Mouse (Mus musculus): ENCODE data around the gene Kirrel3. TPM values are rescaled to one million over a fixed set of nuclear protein-coding genes. Genes with fewer than 3 reads are reported as not detected.

Gene Kirrel3
- polyA plus RNA-seq, 1 experiment: 0.80 TPM

GRCm38 (mm10) chr9:34806854-34807253, 321.2 kb downstream of the Kirrel3 start:
- H3K4me1 ChIP-seq (ENCODE audit: control insufficient read depth, insufficient read depth, low read length): no peaks in the 10 kb centered on the region
- no peak overlapping the region for H3K4me3 ChIP-seq (replicated peaks; ENCODE audit: extremely low read depth, low read depth, low read length)
- TF ChIP-seq POLR2A (IDR thresholded peaks at IDR 0.05; ENCODE audit: borderline replicate concordance, extremely low read depth, low read depth, low read length) (no peak), CTCF (IDR thresholded peaks at IDR 0.05; ENCODE audit: insufficient read depth, low read length) (no peak)
- no peak for DNase-seq
- WGBS: 79% methylated on average over 3 of the region's 3 CpGs

DNA sequence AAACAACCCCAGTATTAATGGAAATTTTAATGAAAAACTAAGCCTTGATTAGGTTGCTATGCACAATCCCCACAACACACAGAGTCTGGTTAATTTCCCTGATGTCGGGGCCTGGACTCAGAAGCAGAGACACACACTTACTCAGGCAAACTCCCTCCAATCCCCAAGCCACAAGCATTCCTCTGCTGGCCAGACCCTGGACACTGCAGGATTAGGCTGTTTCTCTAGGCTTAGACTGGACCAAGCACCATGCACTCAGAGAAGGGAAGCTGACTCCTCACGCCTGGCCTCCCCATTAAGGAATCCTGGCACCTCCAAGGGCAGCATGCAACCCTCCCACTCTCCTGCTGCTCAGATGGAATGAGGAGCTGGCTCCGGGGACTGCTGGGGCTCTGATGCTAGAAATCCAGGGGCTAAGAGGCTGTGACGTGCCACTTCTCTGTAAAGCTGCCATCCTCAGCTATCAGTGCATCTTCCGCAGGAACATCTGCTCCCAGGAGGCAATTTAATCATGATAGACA, 324.4 kb downstream of the Kirrel3 start:
- no peaks in the 10 kb centered on the region for H3K4me1 ChIP-seq (ENCODE audit: control insufficient read depth, insufficient read depth, low read length)
- 69% methylated on average over 5 of the region's 5 CpGs for WGBS
- no peak overlapping the region for H3K4me3 ChIP-seq (replicated peaks; ENCODE audit: extremely low read depth, low read depth, low read length)
- no peak for TF ChIP-seq POLR2A (IDR thresholded peaks at IDR 0.05; ENCODE audit: borderline replicate concordance, extremely low read depth, low read depth, low read length)
- TF ChIP-seq CTCF (IDR thresholded peaks at IDR 0.05; ENCODE audit: insufficient read depth, low read length): no peak
- DNase-seq: no peak

DNA sequence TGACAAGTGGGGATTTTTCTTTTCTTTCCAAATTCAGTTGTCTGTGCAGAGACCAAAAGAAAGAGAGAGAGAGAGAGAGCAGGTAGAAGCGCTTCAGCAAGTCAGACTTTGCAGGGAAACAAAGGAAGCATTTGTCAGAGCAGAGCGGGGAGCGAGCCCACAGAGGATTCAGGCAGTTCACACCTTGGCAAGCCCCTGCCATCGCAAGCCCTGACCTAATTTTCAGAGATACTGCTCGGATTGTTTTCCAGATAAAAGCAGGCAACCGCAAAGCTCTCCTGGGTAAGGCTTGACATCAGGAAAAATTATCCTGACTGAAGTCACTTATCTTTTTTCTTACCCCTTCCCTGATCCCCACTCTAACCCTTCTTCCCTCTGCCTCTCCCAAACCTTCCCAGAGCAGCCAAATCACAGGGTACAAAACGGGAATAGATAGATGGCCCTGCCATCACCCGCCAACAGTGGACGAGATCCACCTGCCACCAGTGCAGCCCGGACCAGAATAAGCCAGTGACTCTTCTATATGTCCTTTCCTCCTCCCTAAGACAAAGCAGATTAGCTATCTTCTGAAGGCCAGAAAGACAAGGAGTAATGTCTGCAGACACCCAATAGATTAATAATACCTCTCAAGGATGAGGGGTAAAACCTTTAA, 332.8 kb downstream of the Kirrel3 start:
- 20% methylated on average over 10 of the region's 10 CpGs for WGBS
- no peak for DNase-seq

GRCm38 (mm10) chr9:34824358-34825088, 338.8 kb downstream of the Kirrel3 start:
- no peaks in the 10 kb centered on the region for H3K4me1 ChIP-seq (ENCODE audit: control insufficient read depth, insufficient read depth, low read length)
- no peak for DNase-seq
- whole genome bisulfite sequencing: 72% methylated on average over 18 of the region's 18 CpGs
- H3K4me3 ChIP-seq (replicated peaks; ENCODE audit: extremely low read depth, low read depth, low read length): no peak overlapping the region
- no peak for TF ChIP-seq CTCF (IDR thresholded peaks at IDR 0.05; ENCODE audit: insufficient read depth, low read length)
- TF ChIP-seq POLR2A (IDR thresholded peaks at IDR 0.05; ENCODE audit: borderline replicate concordance, extremely low read depth, low read depth, low read length): no peak

More for the DNA sequence above, 332.8 kb downstream of the Kirrel3 start:
- TF ChIP-seq CTCF (IDR thresholded peaks at IDR 0.05; ENCODE audit: insufficient read depth, low read length) (no peak), POLR2A (IDR thresholded peaks at IDR 0.05; ENCODE audit: borderline replicate concordance, extremely low read depth, low read depth, low read length) (no peak)
- no peaks in the 10 kb centered on the region for H3K4me1 ChIP-seq (ENCODE audit: control insufficient read depth, insufficient read depth, low read length)
- no peak overlapping the region for H3K4me3 ChIP-seq (replicated peaks; ENCODE audit: extremely low read depth, low read depth, low read length)

DNA sequence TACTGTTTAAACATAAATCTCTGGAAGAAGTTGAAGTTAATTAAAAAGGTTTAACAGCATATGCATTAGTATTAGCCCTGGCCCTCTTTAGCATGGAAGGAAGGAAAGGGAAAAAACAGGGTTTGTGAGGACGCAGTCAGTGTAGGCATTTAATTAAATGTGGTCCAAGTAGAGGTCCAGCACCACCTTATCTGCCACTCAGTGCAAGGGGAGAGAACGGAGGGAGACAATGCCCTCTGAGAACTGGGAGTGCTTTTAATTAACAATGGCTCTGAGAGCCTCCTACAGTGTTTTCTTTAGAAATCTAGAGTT, 339.4 kb downstream of the Kirrel3 start:
- 46% methylated on average over 2 of the region's 2 CpGs for WGBS
- DNase-seq: no peak
- Histone ChIP-seq H3K4me3 (replicated peaks; ENCODE audit: extremely low read depth, low read depth, low read length) (no peak overlapping the region), H3K4me1 (ENCODE audit: control insufficient read depth, insufficient read depth, low read length) (no peaks in the 10 kb centered on the region)
- TF ChIP-seq POLR2A (IDR thresholded peaks at IDR 0.05; ENCODE audit: borderline replicate concordance, extremely low read depth, low read depth, low read length) (no peak), CTCF (IDR thresholded peaks at IDR 0.05; ENCODE audit: insufficient read depth, low read length) (no peak)

GRCm38 (mm10) chr9:34825402-34826008, 339.8 kb downstream of the Kirrel3 start:
- TF ChIP-seq CTCF (IDR thresholded peaks at IDR 0.05; ENCODE audit: insufficient read depth, low read length) (no peak), POLR2A (IDR thresholded peaks at IDR 0.05; ENCODE audit: borderline replicate concordance, extremely low read depth, low read depth, low read length) (no peak)
- DNase-seq: no peak
- no peak overlapping the region for H3K4me3 ChIP-seq (replicated peaks; ENCODE audit: extremely low read depth, low read depth, low read length)
- no peaks in the 10 kb centered on the region for H3K4me1 ChIP-seq (ENCODE audit: control insufficient read depth, insufficient read depth, low read length)
- 76% methylated on average over 11 of the region's 11 CpGs for WGBS

DNA sequence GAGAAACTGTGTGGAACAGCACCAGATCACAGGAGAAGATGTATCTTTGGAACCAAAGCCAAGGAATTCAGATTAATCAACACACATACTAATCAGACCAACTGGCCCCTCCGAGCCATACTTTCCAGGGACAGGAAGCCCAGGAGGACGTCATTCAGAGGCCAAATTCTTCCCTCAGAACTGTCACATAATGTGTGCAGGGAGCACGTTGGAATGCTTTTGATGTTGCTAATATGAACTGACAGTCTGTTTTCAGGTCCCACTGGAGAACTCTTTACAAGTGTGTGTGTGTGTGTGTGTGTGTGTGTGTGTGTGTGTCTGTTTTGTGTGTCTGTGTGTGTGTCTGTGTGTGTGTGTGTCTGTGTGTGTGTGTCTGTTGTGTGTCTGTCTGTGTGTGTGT, 345.0 kb downstream of the Kirrel3 start:
- WGBS: 28% methylated on average over 3 of the region's 3 CpGs
- no peak for DNase-seq
- H3K4me1 ChIP-seq (ENCODE audit: control insufficient read depth, insufficient read depth, low read length): no peaks in the 10 kb centered on the region
- no peak overlapping the region for H3K4me3 ChIP-seq (replicated peaks; ENCODE audit: extremely low read depth, low read depth, low read length)
- no peak for TF ChIP-seq POLR2A (IDR thresholded peaks at IDR 0.05; ENCODE audit: borderline replicate concordance, extremely low read depth, low read depth, low read length)
- no peak for TF ChIP-seq CTCF (IDR thresholded peaks at IDR 0.05; ENCODE audit: insufficient read depth, low read length)

- TF ChIP-seq POLR2A (IDR thresholded peaks at IDR 0.05; ENCODE audit: borderline replicate concordance, extremely low read depth, low read depth, low read length) (no peak), CTCF (IDR thresholded peaks at IDR 0.05; ENCODE audit: insufficient read depth, low read length) (no peak)
- H3K4me1 ChIP-seq (ENCODE audit: control insufficient read depth, insufficient read depth, low read length): no peaks in the 10 kb centered on the region
- DNase-seq: no peak
- 63% methylated on average over 2 of the region's 2 CpGs for WGBS
- no peak overlapping the region for H3K4me3 ChIP-seq (replicated peaks; ENCODE audit: extremely low read depth, low read depth, low read length)
Observed at GRCm38 (mm10) chr9:34836801-34837200, 351.1 kb downstream of the Kirrel3 start.

GRCm38 (mm10) chr9:34837700-34838462, 352.2 kb downstream of the Kirrel3 start:
- TF ChIP-seq POLR2A (IDR thresholded peaks at IDR 0.05; ENCODE audit: borderline replicate concordance, extremely low read depth, low read depth, low read length) (no peak), CTCF (IDR thresholded peaks at IDR 0.05; ENCODE audit: insufficient read depth, low read length) (no peak)
- H3K4me1 ChIP-seq (ENCODE audit: control insufficient read depth, insufficient read depth, low read length): no peaks in the 10 kb centered on the region
- WGBS: 45% methylated on average over 10 of the region's 10 CpGs
- DNase-seq: no peak
- H3K4me3 ChIP-seq (replicated peaks; ENCODE audit: extremely low read depth, low read depth, low read length): no peak overlapping the region
